Mouse (Mus musculus): ENCODE results near the gene Angel2. TPM values are rescaled to one million over a fixed set of nuclear protein-coding genes. Genes with fewer than 3 reads are reported as not detected.

The Angel2 gene
- polyA plus RNA-seq, 1 experiment from 2014 or later: 49.0 TPM

DNA sequence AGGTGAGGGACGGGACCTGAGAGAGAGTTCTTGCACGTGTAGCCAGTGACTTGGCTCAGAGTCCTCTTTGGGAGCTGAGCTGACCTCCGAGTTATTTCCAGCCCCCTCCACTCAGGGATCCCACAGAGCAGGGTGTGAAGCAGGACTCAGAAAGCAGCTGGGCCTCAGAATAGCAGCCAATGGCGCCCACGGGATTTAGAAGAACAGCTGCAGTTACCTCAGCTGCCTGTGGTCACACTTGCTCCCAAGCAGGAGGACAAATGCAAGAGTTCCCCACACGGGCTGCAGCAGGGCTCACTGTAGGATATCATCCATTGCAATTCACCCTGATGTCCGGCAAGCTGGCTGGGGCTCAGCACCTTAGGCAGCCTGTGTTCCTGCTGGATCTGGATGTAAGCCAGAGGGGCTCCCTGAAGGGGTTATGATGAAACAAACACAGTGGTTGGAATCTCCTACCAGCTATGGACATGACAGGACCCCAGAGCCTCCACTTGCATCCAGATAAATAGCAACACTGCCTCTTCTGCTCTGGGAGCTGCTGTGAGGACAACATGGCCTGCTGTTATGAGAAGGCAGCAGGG, 47.8 kb downstream of the Angel2 start:
- Histone ChIP-seq H3K27ac (ENCODE audit: low read length) (no peak overlapping the region), H3K4me2 (ENCODE audit: low read length) (no peak overlapping the region), H3K4me3 (ENCODE audit: low read depth, low read length) (no peak overlapping the region), H3K36me3 (ENCODE audit: control insufficient read depth, insufficient read depth, low read length) (peaks cover 15% of the 10 kb centered on the region; the same call in 1 of the 2 replicates), H3K27me3 (ENCODE audit: control insufficient read depth, insufficient read depth, low read depth, low read length) (no peaks in the 10 kb centered on the region), H3K4me1 (ENCODE audit: control insufficient read depth, insufficient read depth, low read length) (peaks cover 25% of the 10 kb centered on the region), H3K9ac (ENCODE audit: low read depth, low read length) (no peak overlapping the region), H3K9me3 (replicated peaks; ENCODE audit: control insufficient read depth, low read length, poor library complexity, severe bottlenecking) (no peaks in the 10 kb centered on the region)
- WGBS: 70% methylated on average over 7 of the region's 7 CpGs
- no peak for ATAC-seq

GRCm38 (mm10) chr1:190974191-190974590, 49.3 kb downstream of the Angel2 start:
- no peak overlapping the region for H3K27ac ChIP-seq (ENCODE audit: low read length)
- H3K36me3 ChIP-seq (ENCODE audit: control insufficient read depth, insufficient read depth, low read length): peaks cover 6% of the 10 kb centered on the region; the same call in 1 of the 2 replicates
- no peak for ATAC-seq
- no peaks in the 10 kb centered on the region for H3K9me3 ChIP-seq (replicated peaks; ENCODE audit: control insufficient read depth, low read length, poor library complexity, severe bottlenecking)
- peaks cover 25% of the 10 kb centered on the region for H3K4me1 ChIP-seq (ENCODE audit: control insufficient read depth, insufficient read depth, low read length)
- H3K4me3 ChIP-seq (ENCODE audit: low read depth, low read length): no peak overlapping the region
- no peak overlapping the region for H3K4me2 ChIP-seq (ENCODE audit: low read length)
- 90% methylated on average over 8 of the region's 8 CpGs for WGBS
- no peak overlapping the region for H3K9ac ChIP-seq (ENCODE audit: low read depth, low read length)
- no peaks in the 10 kb centered on the region for H3K27me3 ChIP-seq (ENCODE audit: control insufficient read depth, insufficient read depth, low read depth, low read length)

GRCm38 (mm10) chr1:190974833-190975232, 49.9 kb downstream of the Angel2 start:
- H3K4me1 ChIP-seq (ENCODE audit: control insufficient read depth, insufficient read depth, low read length): peaks cover 27% of the 10 kb centered on the region
- peaks cover 4% of the 10 kb centered on the region; the same call in 1 of the 2 replicates for H3K36me3 ChIP-seq (ENCODE audit: control insufficient read depth, insufficient read depth, low read length)
- WGBS: 82% methylated on average over 1 of the region's 1 CpGs

DNA sequence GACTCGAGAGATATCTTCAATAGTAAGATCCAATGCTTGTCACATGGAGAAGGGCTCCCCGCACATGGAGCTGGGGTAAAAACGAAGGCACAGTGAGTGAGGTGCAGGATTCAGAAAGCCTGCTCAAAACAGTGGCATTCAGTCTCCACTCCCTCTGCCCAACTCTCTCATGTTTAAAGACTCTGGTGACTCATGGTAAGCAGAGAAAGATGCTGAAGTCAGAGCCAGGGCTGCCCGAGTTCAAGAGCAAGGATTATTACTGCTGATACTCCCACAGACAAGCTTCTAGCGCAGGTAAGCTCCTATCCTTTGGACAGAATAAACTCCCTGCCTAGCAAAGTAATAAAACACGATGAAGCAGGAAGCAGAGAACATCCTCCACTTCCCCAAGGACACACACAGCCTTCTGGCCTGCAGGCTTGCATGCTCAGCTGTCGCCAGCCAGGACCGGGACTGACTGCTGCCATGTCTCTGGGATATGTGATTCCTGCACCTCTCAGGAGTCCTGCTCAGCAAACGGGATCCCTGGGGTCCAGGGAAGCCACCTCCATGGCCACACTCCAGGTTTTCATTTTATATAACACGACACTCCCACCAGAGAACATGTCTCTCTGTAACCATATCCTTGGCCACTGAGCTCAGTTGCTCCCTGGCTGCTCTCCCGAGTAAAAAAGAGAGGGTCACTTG, 52.1 kb downstream of the Angel2 start:
- Histone ChIP-seq H3K4me2 (ENCODE audit: low read length) (peak overlapping the region; percentile 89), H3K27ac (ENCODE audit: low read length) (peak overlapping the region; percentile 95; the same call in 1 of the 2 replicates), H3K9ac (ENCODE audit: low read depth, low read length) (peak overlapping the region; percentile 98), H3K9me3 (replicated peaks; ENCODE audit: control insufficient read depth, low read length, poor library complexity, severe bottlenecking) (no peaks in the 10 kb centered on the region), H3K27me3 (ENCODE audit: control insufficient read depth, insufficient read depth, low read depth, low read length) (no peaks in the 10 kb centered on the region), H3K4me1 (ENCODE audit: control insufficient read depth, insufficient read depth, low read length) (peaks cover 27% of the 10 kb centered on the region), H3K36me3 (ENCODE audit: control insufficient read depth, insufficient read depth, low read length) (no peaks in the 10 kb centered on the region), H3K4me3 (ENCODE audit: low read depth, low read length) (peak overlapping the region; percentile 52)
- ATAC-seq: no peak
- WGBS: 45% methylated on average over 11 of the region's 11 CpGs

More at GRCm38 (mm10) chr1:190974833-190975232, 49.9 kb downstream of the Angel2 start:
- Histone ChIP-seq H3K27me3 (ENCODE audit: control insufficient read depth, insufficient read depth, low read depth, low read length) (no peaks in the 10 kb centered on the region), H3K9me3 (replicated peaks; ENCODE audit: control insufficient read depth, low read length, poor library complexity, severe bottlenecking) (no peaks in the 10 kb centered on the region), H3K27ac (ENCODE audit: low read length) (no peak overlapping the region), H3K4me2 (ENCODE audit: low read length) (no peak overlapping the region), H3K9ac (ENCODE audit: low read depth, low read length) (no peak overlapping the region), H3K4me3 (ENCODE audit: low read depth, low read length) (no peak overlapping the region)
- no peak for ATAC-seq

- Histone ChIP-seq H3K27ac (ENCODE audit: low read length) (peak overlapping the region; percentile 95), H3K4me1 (ENCODE audit: control insufficient read depth, insufficient read depth, low read length) (peaks cover 27% of the 10 kb centered on the region), H3K36me3 (ENCODE audit: control insufficient read depth, insufficient read depth, low read length) (no peaks in the 10 kb centered on the region), H3K9me3 (replicated peaks; ENCODE audit: control insufficient read depth, low read length, poor library complexity, severe bottlenecking) (no peaks in the 10 kb centered on the region), H3K4me2 (ENCODE audit: low read length) (peak overlapping the region; percentile 89), H3K4me3 (ENCODE audit: low read depth, low read length) (peak overlapping the region; percentile 52), H3K9ac (ENCODE audit: low read depth, low read length) (peak overlapping the region; percentile 98), H3K27me3 (ENCODE audit: control insufficient read depth, insufficient read depth, low read depth, low read length) (no peaks in the 10 kb centered on the region)
- WGBS: 0% methylated on average over 22 of the region's 22 CpGs
- peak; percentile 36 for ATAC-seq
Measured at GRCm38 (mm10) chr1:190978001-190978400, 53.1 kb downstream of the Angel2 start.

DNA sequence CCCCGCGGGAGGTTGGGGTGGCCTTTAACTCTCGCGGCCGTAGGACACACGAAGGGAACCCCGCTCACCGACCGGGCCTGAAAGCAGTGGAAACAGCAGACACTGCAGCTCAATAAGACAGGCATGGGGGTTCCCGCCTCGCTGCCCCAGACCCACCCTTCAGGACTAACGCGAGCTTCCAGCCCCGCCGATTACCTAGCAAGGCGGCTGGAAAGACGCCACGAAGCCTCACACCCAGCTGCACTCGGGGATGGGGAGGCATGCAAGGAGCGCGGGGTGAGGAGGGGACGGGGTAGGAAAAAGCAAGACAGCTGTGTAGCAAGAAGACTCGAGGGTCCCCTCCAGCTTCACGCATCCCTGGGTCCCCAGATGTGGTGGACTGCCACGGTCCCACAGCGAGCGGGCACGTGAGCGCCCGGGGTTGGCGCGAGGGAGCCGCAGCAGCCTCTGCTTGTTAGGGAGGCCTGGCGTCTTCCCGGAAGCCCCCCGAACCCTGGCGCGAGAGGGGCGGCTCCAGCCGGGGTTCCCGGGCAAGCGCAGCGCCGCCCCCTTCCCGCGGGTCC, 53.7 kb downstream of the Angel2 start:
- no peaks in the 10 kb centered on the region for H3K36me3 ChIP-seq (ENCODE audit: control insufficient read depth, insufficient read depth, low read length)
- H3K27me3 ChIP-seq (ENCODE audit: control insufficient read depth, insufficient read depth, low read depth, low read length): no peaks in the 10 kb centered on the region
- under 1% methylated on average over 43 of the region's 46 CpGs for WGBS
- peak overlapping the region; percentile 95 for H3K27ac ChIP-seq (ENCODE audit: low read length)
- H3K9ac ChIP-seq (ENCODE audit: low read depth, low read length): peak overlapping the region; percentile 98
- peak overlapping the region; percentile 52 for H3K4me3 ChIP-seq (ENCODE audit: low read depth, low read length)
- no peaks in the 10 kb centered on the region for H3K9me3 ChIP-seq (replicated peaks; ENCODE audit: control insufficient read depth, low read length, poor library complexity, severe bottlenecking)
- peak; percentile 83 for ATAC-seq
- H3K4me2 ChIP-seq (ENCODE audit: low read length): peak overlapping the region; percentile 89
- H3K4me1 ChIP-seq (ENCODE audit: control insufficient read depth, insufficient read depth, low read length): peaks cover 27% of the 10 kb centered on the region

GRCm38 (mm10) chr1:190979100-190979563, 54.2 kb downstream of the Angel2 start, which contains the start of gene Vash2:
Gene Vash2, minus strand, starts transcription at chr1:190979296.
- no peaks in the 10 kb centered on the region for H3K9me3 ChIP-seq (replicated peaks; ENCODE audit: control insufficient read depth, low read length, poor library complexity, severe bottlenecking)
- H3K27ac ChIP-seq (ENCODE audit: low read length): peak within 1 kb of the TSS; percentile 95
- H3K36me3 ChIP-seq (ENCODE audit: control insufficient read depth, insufficient read depth, low read length): no peaks in the 10 kb centered on the region
- WGBS: under 1% methylated on average over 38 of the region's 38 CpGs
- H3K4me1 ChIP-seq (ENCODE audit: control insufficient read depth, insufficient read depth, low read length): peaks cover 27% of the 10 kb centered on the region
- peak within 1 kb of the TSS; percentile 98 for H3K9ac ChIP-seq (ENCODE audit: low read depth, low read length)
- H3K4me2 ChIP-seq (ENCODE audit: low read length): peak within 1 kb of the TSS; percentile 89
- ATAC-seq: peak; percentile 98
- H3K4me3 ChIP-seq (ENCODE audit: low read depth, low read length): peak within 1 kb of the TSS; percentile 52
- no peaks in the 10 kb centered on the region for H3K27me3 ChIP-seq (ENCODE audit: control insufficient read depth, insufficient read depth, low read depth, low read length)

GRCm38 (mm10) chr1:190980470-190980869, 55.6 kb downstream of the Angel2 start:
- Histone ChIP-seq H3K27me3 (ENCODE audit: control insufficient read depth, insufficient read depth, low read depth, low read length) (no peaks in the 10 kb centered on the region), H3K27ac (ENCODE audit: low read length) (no peak overlapping the region), H3K9ac (ENCODE audit: low read depth, low read length) (no peak overlapping the region), H3K4me2 (ENCODE audit: low read length) (no peak overlapping the region), H3K4me3 (ENCODE audit: low read depth, low read length) (no peak overlapping the region), H3K9me3 (replicated peaks; ENCODE audit: control insufficient read depth, low read length, poor library complexity, severe bottlenecking) (no peaks in the 10 kb centered on the region), H3K4me1 (ENCODE audit: control insufficient read depth, insufficient read depth, low read length) (peaks cover 23% of the 10 kb centered on the region), H3K36me3 (ENCODE audit: control insufficient read depth, insufficient read depth, low read length) (no peaks in the 10 kb centered on the region)
- ATAC-seq: no peak
- 95% methylated on average over 1 of the region's 1 CpGs for WGBS

DNA sequence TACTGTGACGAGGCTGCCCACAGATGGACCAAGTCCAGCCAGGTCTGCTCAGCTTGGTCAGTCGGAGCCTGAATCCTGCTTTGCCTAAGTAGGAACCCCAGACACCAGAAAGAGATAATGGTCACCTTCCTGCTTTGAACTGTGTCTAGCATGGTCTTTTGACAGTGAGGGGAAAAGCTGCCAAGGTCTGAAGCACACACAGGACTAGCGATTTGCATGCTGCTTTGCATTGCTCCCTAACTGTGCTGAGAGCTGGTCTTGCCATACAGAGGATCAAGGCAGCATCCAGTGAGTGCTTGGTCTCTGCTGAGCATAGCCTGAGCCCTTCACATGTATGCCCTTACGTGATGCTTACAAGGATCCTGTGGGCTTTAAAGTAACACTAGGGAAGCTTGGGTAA, 56.5 kb downstream of the Angel2 start:
- no peak overlapping the region for H3K9ac ChIP-seq (ENCODE audit: low read depth, low read length)
- H3K27ac ChIP-seq (ENCODE audit: low read length): no peak overlapping the region
- no peaks in the 10 kb centered on the region for H3K36me3 ChIP-seq (ENCODE audit: control insufficient read depth, insufficient read depth, low read length)
- peaks cover 13% of the 10 kb centered on the region for H3K4me1 ChIP-seq (ENCODE audit: control insufficient read depth, insufficient read depth, low read length)
- H3K27me3 ChIP-seq (ENCODE audit: control insufficient read depth, insufficient read depth, low read depth, low read length): no peaks in the 10 kb centered on the region
- H3K9me3 ChIP-seq (replicated peaks; ENCODE audit: control insufficient read depth, low read length, poor library complexity, severe bottlenecking): no peaks in the 10 kb centered on the region
- no peak for ATAC-seq
- WGBS: 86% methylated on average over 4 of the region's 4 CpGs
- H3K4me3 ChIP-seq (ENCODE audit: low read depth, low read length): no peak overlapping the region
- no peak overlapping the region for H3K4me2 ChIP-seq (ENCODE audit: low read length)
